Mouse (Mus musculus) G1E (cell line): ENCODE data around the gene Cdx2.

Experiments used
- CTCF ChIP-seq: IDR thresholded peaks from 2 replicates; pipeline ENCODE4 v1.5.1; 2012; ENCODE audit warnings: low read depth, low read length, inconsistent platforms, mixed read lengths
- TAL1 ChIP-seq: conservative IDR thresholded peaks from 2 replicates; pipeline ENCODE4 v1.6.1; 2012; ENCODE audit warnings: low read depth, low read length, inconsistent platforms, mixed read lengths

DNA sequence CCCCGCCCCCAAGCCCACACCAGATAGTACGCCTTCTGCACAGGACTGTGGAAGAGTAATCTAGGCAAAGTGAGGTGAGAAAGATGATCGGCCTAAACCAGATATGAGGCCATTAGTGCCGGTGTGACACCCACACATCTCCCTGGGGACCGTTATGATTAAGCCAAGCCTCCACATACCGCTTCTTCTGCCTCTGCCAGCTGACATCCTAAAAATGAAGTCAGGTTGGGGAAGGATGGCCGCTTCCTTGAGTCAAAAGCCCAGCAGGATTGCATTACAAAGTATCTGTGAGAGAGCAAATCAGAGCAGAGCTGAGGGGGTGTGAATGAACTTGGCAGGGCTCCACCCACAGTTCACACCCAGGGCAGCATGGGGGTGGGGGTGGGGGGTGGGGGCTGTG, 25.6 kb upstream of the Cdx2 start:
- no peak for TF ChIP-seq CTCF
- TF ChIP-seq TAL1 = no peak
